8 mouse cellular contexts compared by ENCODE assay signal in genomic region chr11:58949480-58950431, GRCm38 (mm10). TPM values are rescaled to one million over a fixed set of nuclear protein-coding genes. Genes with fewer than 3 reads are reported as not detected.
DNase-seq lines count a peak whose midpoint lies in the region; ATAC-seq and TF ChIP-seq lines count a peak whose summit lies in the region.

No protein-coding gene starts in this region.

- peak; percentile 34 for DNase-seq in CD4-positive, CD25-positive, alpha-beta regulatory T cell, adult 2 months (ENCODE audit: low read depth, low spot score)
- no peak for DNase-seq in thymus, adult 2 months
- DNase-seq in thymus, adult 18-20 months = no peak
- DNase-seq in midbrain, embryonic 11.5 days (ENCODE audit: low spot score, missing footprints) = peak; percentile 95
- peak; percentile 60 for DNase-seq in thymus, postnatal 4 days
- no peak for DNase-seq in spleen, postnatal 14 days (ENCODE audit: low spot score in 2 of 2)

- H3K27me3 ChIP-seq in thymus, adult 2 months (ENCODE audit: control insufficient read depth, insufficient read depth, low read length) = no peaks in the 10 kb centered on the region
- H3K27me3 ChIP-seq in intestine, embryonic 15.5 days (replicated peaks) = no peaks in the 10 kb centered on the region
- H3K27me3 ChIP-seq in midbrain, embryonic 11.5 days (ENCODE audit: control insufficient read depth, insufficient read depth, low read length) = no peaks in the 10 kb centered on the region

- no peaks in the 10 kb centered on the region for H3K9me3 ChIP-seq in intestine, embryonic 15.5 days
- H3K9me3 ChIP-seq in midbrain, embryonic 11.5 days (ENCODE audit: control insufficient read depth, low read length) = no peaks in the 10 kb centered on the region

- no peaks in the 10 kb centered on the region for H3K36me3 ChIP-seq in thymus, adult 2 months (ENCODE audit: control insufficient read depth, insufficient read depth, low read length)
- H3K36me3 ChIP-seq in intestine, embryonic 15.5 days = no peaks in the 10 kb centered on the region
- no peaks in the 10 kb centered on the region for H3K36me3 ChIP-seq in midbrain, embryonic 11.5 days (ENCODE audit: control insufficient read depth, insufficient read depth, low read length)

- peak overlapping the region; percentile 60 for H3K4me3 ChIP-seq in thymus, adult 2 months (ENCODE audit: control insufficient read depth, insufficient read depth, low read length)
- H3K4me3 ChIP-seq in intestine, embryonic 15.5 days (replicated peaks) = peak overlapping the region; percentile 48
- H3K4me3 ChIP-seq in midbrain, embryonic 11.5 days (ENCODE audit: low read depth, low read length) = peak overlapping the region; percentile 57

- H3K4me1 ChIP-seq in thymus, adult 2 months (replicated peaks; ENCODE audit: control insufficient read depth, insufficient read depth, low read length) = peaks cover 8% of the 10 kb centered on the region; the same call in 1 of the 2 replicates
- peaks cover 10% of the 10 kb centered on the region for H3K4me1 ChIP-seq in intestine, embryonic 15.5 days (replicated peaks)
- peaks cover 15% of the 10 kb centered on the region for H3K4me1 ChIP-seq in midbrain, embryonic 11.5 days (ENCODE audit: control insufficient read depth, insufficient read depth, low read length)

- H3K4me2 ChIP-seq in intestine, embryonic 15.5 days (replicated peaks) = peak overlapping the region; percentile 76
- H3K4me2 ChIP-seq in midbrain, embryonic 11.5 days = peak overlapping the region; percentile 83

- peak overlapping the region; percentile 56 for H3K9ac ChIP-seq in intestine, embryonic 15.5 days
- peak overlapping the region; percentile 96 for H3K9ac ChIP-seq in midbrain, embryonic 11.5 days (ENCODE audit: low read length)

- WGBS in thymus, adult 2 months = 63% methylated on average over 20 of the region's 20 CpGs
- 10% methylated on average over 20 of the region's 20 CpGs for WGBS in intestine, embryonic 15.5 days
- WGBS in midbrain, embryonic 11.5 days = 5% methylated on average over 20 of the region's 20 CpGs

- TF ChIP-seq POLR2A in thymus, adult 2 months (IDR thresholded peaks at IDR 0.05; ENCODE audit: control insufficient read depth, extremely low read depth, insufficient read depth, low read length, poor library complexity) = no peak

- no peak for ATAC-seq in CD4-positive, CD25-positive, alpha-beta regulatory T cell, adult 4 months
- peak; percentile 29; the same call in 1 of the 2 replicates for ATAC-seq in intestine, embryonic 15.5 days
- ATAC-seq in midbrain, embryonic 11.5 days (ENCODE audit: low FRiP score) = peak; percentile 53

- H3K27ac ChIP-seq in thymus, adult 2 months (ENCODE audit: control insufficient read depth, insufficient read depth, low read length) = peak overlapping the region; percentile 92
- peak overlapping the region; percentile 85 for H3K27ac ChIP-seq in intestine, embryonic 15.5 days
- H3K27ac ChIP-seq in midbrain, embryonic 11.5 days (ENCODE audit: low read depth, low read length) = peak overlapping the region; percentile 98

- no peak for TF ChIP-seq CTCF in thymus, adult 2 months (IDR thresholded peaks at IDR 0.05; ENCODE audit: borderline replicate concordance, control insufficient read depth, extremely low read depth, insufficient read depth, low read length, poor library complexity)

RNA-seq across cellular contexts. Expression of gene Hist3h2ba, which starts 1.0 kb away (rescaled TPM):
- polyA plus RNA-seq in CD4-positive, CD25-positive, alpha-beta regulatory T cell, adult 4 months (2017; shearing (Covaris generic)) = 1 to 10 TPM; 4.9 to 6.6 TPM
- 47.2 and 96.5 TPM in 2 replicates for polyA plus RNA-seq in thymus, adult 2 months (2012; rRNA removed)
- polyA plus RNA-seq in intestine, embryonic 15.5 days (2015; fragmentation: Nextera tagmentation; extraction: Ambion mirVana) = 39.9 and 40.0 TPM in 2 replicates
- 99.9 and 101 TPM in 2 replicates for polyA plus RNA-seq in midbrain, embryonic 11.5 days (2014; fragmentation: Nextera tagmentation; extraction: Ambion mirVana)

RNA-seq across cellular contexts. Expression of gene Hist3h2a, which starts 4.7 kb away (rescaled TPM):
- 10 to 100 TPM in 1 of 2 experiments, 1 to 10 TPM in 1; 9.6 to 10.3 TPM for polyA plus RNA-seq in CD4-positive, CD25-positive, alpha-beta regulatory T cell, adult 4 months (2017; shearing (Covaris generic))
- polyA plus RNA-seq in thymus, adult 2 months (2012; rRNA removed) = 45.9 and 51.0 TPM in 2 replicates
- polyA plus RNA-seq in intestine, embryonic 15.5 days (2015; fragmentation: Nextera tagmentation; extraction: Ambion mirVana) = 27.2 and 28.3 TPM in 2 replicates
- 57.8 and 61.8 TPM in 2 replicates for polyA plus RNA-seq in midbrain, embryonic 11.5 days (2014; fragmentation: Nextera tagmentation; extraction: Ambion mirVana)

RNA-seq across cellular contexts. Expression of gene Trim17, which starts 4.7 kb away (rescaled TPM):
- polyA plus RNA-seq in CD4-positive, CD25-positive, alpha-beta regulatory T cell, adult 4 months (2017; shearing (Covaris generic)) = under 1 TPM; 0.28 to 0.46 TPM
- polyA plus RNA-seq in thymus, adult 2 months (2012; rRNA removed) = 0.31 and 0.47 TPM in 2 replicates
- 0.16 and 0.35 TPM in 2 replicates for polyA plus RNA-seq in intestine, embryonic 15.5 days (2015; fragmentation: Nextera tagmentation; extraction: Ambion mirVana)
- polyA plus RNA-seq in midbrain, embryonic 11.5 days (2014; fragmentation: Nextera tagmentation; extraction: Ambion mirVana) = 0.45 and 0.62 TPM in 2 replicates

RNA-seq across cellular contexts. Expression of gene Rnf187, which starts 11.0 kb away (rescaled TPM):
- polyA plus RNA-seq in CD4-positive, CD25-positive, alpha-beta regulatory T cell, adult 4 months (2017; shearing (Covaris generic)) = 10 to 100 TPM in 1 of 2 experiments, 1 to 10 TPM in 1; 10.0 to 18.7 TPM
- polyA plus RNA-seq in thymus, adult 2 months (2012; rRNA removed) = 335 and 488 TPM in 2 replicates
- polyA plus RNA-seq in intestine, embryonic 15.5 days (2015; fragmentation: Nextera tagmentation; extraction: Ambion mirVana) = 201 and 207 TPM in 2 replicates
- 354 and 381 TPM in 2 replicates for polyA plus RNA-seq in midbrain, embryonic 11.5 days (2014; fragmentation: Nextera tagmentation; extraction: Ambion mirVana)

RNA-seq across cellular contexts. Expression of gene Trim11, which starts 28.1 kb away (rescaled TPM):
- polyA plus RNA-seq in CD4-positive, CD25-positive, alpha-beta regulatory T cell, adult 4 months (2017; shearing (Covaris generic)) = 10 to 100 TPM; 23.7 to 27.1 TPM
- polyA plus RNA-seq in thymus, adult 2 months (2012; rRNA removed) = 114 and 119 TPM in 2 replicates
- polyA plus RNA-seq in intestine, embryonic 15.5 days (2015; fragmentation: Nextera tagmentation; extraction: Ambion mirVana) = 16.0 and 17.0 TPM in 2 replicates
- polyA plus RNA-seq in midbrain, embryonic 11.5 days (2014; fragmentation: Nextera tagmentation; extraction: Ambion mirVana) = 17.6 and 18.5 TPM in 2 replicates

Comparison
In these comparisons a context has a peak if more than half of its experiments do, and no peak if none do; other contexts are left out.
1. DNase-seq: peak in CD4-positive, CD25-positive, alpha-beta regulatory T cell, adult 2 months (single experiment), midbrain, embryonic 11.5 days (single experiment) and thymus, postnatal 4 days (single experiment); none in thymus, adult 2 months (single experiment), thymus, adult 18-20 months (0 of 2) and spleen, postnatal 14 days (0 of 2).
2. Peak in every context shown above with its lines, with median percentiles within 50 percentile points of each other: H3K27ac ChIP-seq and H3K4me3 ChIP-seq.